Mouse (Mus musculus) left cerebral cortex, adult 2 months (tissue): ENCODE data around the gene Lrig3. TPM values are rescaled to one million over a fixed set of nuclear protein-coding genes. Genes with fewer than 3 reads are reported as not detected.

Source experiments
- DNase-seq, 2 experiments: peaks; one replicate each; pipeline ENCODE4 v3.0.0; 2021 to 2022; ENCODE audit warnings: low spot score in 2 of 2, mixed read lengths in 1 of 2; ENCODE audit errors: extremely low spot score in 1 of 2
- H3K27ac ChIP-seq: fragments of 200-600 bp; 2 replicates; pipeline ENCODE4 v1.8.1; 2022
- H3K4me3 ChIP-seq: fragments of 200-600 bp; 2 replicates; pipeline ENCODE4 v1.8.1; 2022
- CTCF ChIP-seq: fragments of 200-600 bp; IDR thresholded peaks from 2 replicates; pipeline ENCODE4 v1.8.1; 2022; ENCODE audit warnings: antibody characterized with exemption, mild to moderate bottlenecking, moderate library complexity
- intact Hi-C: fragments of 180-260 bp; cut with DNase I; formaldehyde crosslinking; loops from one replicate; pipeline ENCODE4 v1.15.1; 2025
- total RNA-seq, 2 experiments: library from RNA; stranded (reverse); gene quantifications; 2 replicates each; pipeline ENCODE4 v1.2.3; 2021

Lrig3 gene
- total RNA-seq, 2 experiments from 2014 or later: 2.5 to 3.0 TPM

DNA sequence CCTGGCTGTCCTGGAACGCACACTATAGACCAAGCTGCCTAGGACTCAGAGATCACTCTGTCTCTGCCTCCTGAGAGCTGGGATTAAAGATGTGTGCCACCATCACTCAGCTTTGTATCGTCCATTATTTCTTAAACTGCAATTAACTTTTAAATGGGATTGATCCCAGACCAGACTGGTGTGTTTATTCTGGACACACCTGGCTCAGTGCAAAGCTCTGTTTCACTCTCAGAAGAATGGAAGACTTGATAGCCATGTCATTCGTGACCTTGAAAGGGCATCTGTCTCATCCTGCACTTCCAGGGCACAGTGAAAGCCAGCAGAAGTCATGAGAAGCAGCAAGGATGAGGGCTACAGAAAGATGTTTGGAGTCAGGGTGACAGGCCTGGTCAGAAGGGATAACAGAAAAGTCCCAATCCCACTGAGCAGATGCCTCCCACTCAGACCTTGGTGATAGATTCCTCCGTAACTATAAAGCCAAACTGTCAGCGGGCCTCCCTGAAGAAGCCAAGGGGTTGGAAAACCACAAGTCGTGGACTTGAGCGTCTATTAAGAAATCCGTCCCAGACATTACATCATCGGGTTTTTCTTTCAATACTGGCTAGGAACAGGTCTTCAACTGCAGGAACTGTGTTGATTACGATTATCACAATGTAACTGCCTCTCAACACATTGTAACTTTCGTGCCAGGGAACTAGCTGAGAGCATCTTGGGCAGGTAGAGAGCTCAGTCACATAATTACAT, 25.5 kb upstream of the Lrig3 start:
- H3K27ac ChIP-seq: no peak overlapping the region
- DNase-seq: no peak
- intact Hi-C loops: no loop called here
- H3K4me3 ChIP-seq: no peak overlapping the region
- no peak for TF ChIP-seq CTCF

- intact Hi-C loops: no loop called here
- H3K27ac ChIP-seq: no peak overlapping the region
- no peak for DNase-seq
- no peak overlapping the region for H3K4me3 ChIP-seq
- TF ChIP-seq CTCF: no peak
Observed at GRCm38 (mm10) chr10:125943098-125943497, 22.9 kb upstream of the Lrig3 start.

DNA sequence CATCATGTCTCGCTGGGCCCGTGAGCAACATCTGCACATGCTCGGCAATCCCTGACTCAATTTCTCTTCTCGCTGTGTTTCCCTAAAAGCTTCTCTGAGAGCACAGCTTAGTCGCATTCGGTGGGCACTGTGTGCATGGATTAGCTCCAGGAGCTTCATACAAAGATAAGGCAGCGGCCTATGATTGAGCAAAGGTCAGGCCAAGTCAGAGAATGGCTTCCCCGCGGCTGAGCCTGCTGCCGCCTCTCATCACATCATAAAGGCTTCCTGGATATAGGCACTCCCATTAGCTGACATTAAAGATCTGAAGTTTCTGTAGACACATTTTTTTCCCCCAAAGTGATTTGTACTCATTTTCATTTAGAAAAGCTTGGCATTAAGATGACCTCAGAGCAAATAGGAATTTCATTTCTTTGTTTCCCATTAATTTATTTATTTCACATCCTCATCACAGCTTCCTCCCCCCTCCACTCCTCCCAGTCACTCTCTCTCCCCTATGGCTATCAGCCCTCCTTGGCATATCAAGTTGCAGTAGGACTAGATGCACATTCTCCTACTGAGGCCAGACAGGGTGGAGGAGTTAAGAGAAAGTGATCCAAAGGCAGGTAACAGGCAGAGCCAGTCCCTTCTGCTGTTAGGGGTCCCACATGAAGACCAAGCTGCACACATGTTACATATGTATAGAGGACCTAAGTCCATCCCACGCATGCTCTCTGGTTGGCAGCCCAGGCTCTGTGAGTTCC, 21.0 kb upstream of the Lrig3 start:
- DNase-seq: no peak
- Histone ChIP-seq H3K27ac (no peak overlapping the region), H3K4me3 (no peak overlapping the region)
- intact Hi-C loops: no loop called here
- no peak for TF ChIP-seq CTCF

DNA sequence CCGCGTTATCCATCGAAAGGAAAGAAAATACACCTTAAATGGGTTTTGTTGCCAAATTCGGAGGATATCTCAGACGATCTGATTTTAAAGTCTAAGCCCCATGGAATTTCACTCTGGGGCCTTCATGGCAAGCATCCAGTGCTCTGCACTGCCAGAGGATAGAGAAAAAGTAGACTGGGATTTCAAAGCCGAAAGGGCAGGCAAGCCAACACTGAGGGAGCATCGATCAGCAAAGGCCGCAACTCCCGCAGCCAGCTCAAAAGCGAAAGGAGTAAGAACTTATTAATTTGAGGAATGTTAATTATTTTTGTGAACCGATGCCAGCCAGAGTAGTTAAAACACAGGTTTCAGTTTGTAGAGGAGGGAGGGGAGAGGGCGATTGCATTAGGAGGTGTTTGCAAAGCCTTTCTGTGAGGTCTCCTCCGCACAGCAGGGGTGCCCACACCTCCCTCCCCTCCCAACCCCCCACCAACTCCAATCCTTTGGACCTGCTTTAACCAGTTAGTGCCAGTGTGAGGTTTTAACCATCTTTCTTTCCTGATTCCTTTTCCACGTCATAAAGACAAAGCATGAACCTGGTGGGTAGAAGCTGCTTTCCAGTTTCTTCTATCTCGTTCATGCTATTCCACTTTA, 17.0 kb upstream of the Lrig3 start:
- intact Hi-C loops: no loop called here
- TF ChIP-seq CTCF: no peak
- Histone ChIP-seq H3K4me3 (no peak overlapping the region), H3K27ac (no peak overlapping the region)
- no peak for DNase-seq

GRCm38 (mm10) chr10:125951633-125952032, 14.3 kb upstream of the Lrig3 start:
- Histone ChIP-seq H3K27ac (no peak overlapping the region), H3K4me3 (no peak overlapping the region)
- intact Hi-C loops: no loop called here
- no peak for TF ChIP-seq CTCF
- DNase-seq: no peak

- DNase-seq: no peak
- no peak for TF ChIP-seq CTCF
- H3K27ac ChIP-seq: no peak overlapping the region
- no peak overlapping the region for H3K4me3 ChIP-seq
- intact Hi-C loops: no loop called here
Observed at GRCm38 (mm10) chr10:125954343-125954742, 11.6 kb upstream of the Lrig3 start.

DNA sequence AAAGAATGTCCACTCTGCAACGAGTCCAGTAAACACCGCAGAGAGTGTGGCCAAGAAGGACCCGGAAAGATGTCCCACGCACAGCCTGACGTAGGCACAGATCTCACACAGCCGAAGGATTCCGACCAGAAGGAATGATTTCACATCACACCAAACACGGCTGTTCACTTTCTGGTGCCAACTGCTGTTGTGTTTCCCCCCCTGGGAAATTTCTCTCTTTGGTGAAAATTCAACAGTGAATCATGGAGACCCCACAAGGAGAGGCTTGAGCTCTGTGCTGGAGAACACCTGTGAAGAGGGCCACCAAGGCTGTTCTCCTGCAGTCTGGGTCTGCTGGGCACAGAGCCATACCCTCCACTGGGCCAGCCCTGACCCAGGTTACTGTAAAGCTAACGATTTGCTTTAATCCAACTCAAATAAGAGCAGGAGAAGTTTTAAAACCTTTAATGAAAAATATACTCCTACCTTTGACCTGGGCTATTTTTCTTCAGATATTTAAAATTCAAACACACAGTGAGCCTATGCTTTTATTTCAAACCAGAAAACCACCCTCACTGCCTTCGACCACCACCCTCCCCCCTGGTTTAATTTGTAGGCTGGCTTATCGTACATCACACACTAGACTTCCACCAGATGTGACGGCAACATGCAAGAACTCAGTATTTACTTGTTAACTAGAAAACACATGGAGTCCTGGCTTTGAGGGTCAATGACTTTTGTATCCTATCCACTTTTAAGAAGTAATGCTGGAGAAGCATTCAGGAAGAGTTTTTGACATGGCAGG, 11.0 kb upstream of the Lrig3 start:
- no peak overlapping the region for H3K27ac ChIP-seq
- intact Hi-C loops: no loop called here
- no peak for TF ChIP-seq CTCF
- DNase-seq: no peak
- no peak overlapping the region for H3K4me3 ChIP-seq

DNA sequence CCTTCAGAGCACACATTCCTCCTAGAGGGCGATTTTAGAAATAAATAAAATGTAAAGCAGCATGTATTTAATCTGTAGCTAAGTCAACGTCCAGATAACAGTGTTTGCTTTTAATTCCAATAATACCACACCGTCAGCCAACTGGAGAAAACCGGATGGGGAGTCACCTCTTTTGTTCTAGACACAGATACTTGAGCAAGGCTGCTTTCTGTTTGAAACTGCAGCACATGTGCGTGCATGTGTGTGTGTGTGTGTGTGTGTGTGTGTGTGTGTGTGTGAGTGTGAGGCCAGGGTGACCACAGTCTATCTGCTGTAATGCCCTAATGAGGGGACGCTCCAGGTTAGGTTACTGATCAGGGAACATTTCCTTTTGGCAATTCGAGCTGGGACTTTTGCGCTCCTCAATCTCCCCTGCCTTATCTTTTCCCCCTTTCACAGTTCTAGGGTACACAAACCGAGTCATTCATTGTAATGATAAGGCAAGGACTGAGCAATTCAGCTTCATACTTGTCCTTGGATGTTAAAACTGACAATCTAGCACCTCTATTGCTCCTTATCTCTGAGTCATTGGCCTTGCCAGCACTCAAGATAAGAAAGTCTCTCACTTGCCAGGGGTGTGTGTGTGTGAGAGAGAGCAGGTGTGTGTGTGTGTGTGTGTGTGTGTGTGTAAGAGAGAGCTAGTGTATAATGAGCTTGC, 4.4 kb upstream of the Lrig3 start:
- H3K27ac ChIP-seq: no peak overlapping the region
- intact Hi-C loops: no loop called here
- no peak for DNase-seq
- no peak overlapping the region for H3K4me3 ChIP-seq
- no peak for TF ChIP-seq CTCF

GRCm38 (mm10) chr10:125964709-125965108, 1.3 kb upstream of the Lrig3 start:
- intact Hi-C loops: no loop called here

GRCm38 (mm10) chr10:125966481-125967251, 698 bp downstream of the Lrig3 start:
- Histone ChIP-seq H3K27ac (peak overlapping the region; percentile 72), H3K4me3 (peak overlapping the region; percentile 62)
- intact Hi-C loops: no loop called here
- peak in 1 of 2 experiments; percentile 34 for DNase-seq
- TF ChIP-seq CTCF: no peak

More at GRCm38 (mm10) chr10:125964709-125965108, 1.3 kb upstream of the Lrig3 start:
- DNase-seq: no peak
- TF ChIP-seq CTCF: no peak
- Histone ChIP-seq H3K4me3 (no peak overlapping the region), H3K27ac (no peak overlapping the region)
